ENCODE assay signal across 12 mouse cellular contexts in the genomic region with DNA sequence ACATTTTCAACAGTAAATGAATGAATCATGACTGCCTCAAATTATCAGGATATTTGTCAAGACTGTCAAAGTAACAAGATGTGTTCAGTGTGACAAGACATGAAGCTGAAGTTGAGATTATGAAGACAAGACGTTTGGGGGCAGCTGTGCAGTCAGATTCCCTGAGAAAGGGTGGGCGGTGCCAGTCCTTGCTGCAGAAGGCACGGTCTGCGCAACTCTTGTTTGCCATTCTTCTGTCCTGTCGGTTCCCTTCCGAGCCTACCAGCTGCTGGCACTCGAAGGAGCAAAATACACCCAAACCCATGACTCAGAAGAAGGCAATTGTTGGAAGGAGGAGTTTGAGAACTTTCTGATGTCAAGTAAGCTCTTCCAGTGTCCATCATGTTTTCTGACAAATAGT.
"Had no signal": no experiment of that assay in that cellular context is flagged by ENCODE, and none has a peak within 500 bp of the region (broad histone marks: within the 10 kb centered on the region; RNA-seq: fewer than 3 reads in every experiment).

No protein-coding gene starts in this region.

- DNase-seq: kidney, adult 2 months; kidney, postnatal 14 days; liver; liver, embryonic 13.5 days; liver, postnatal 0 days; lung, postnatal 14 days; retina, postnatal 1 day; right cerebral cortex, postnatal 4 days; thymus, adult 2 months; thymus, postnatal 25 days had no signal

- ATAC-seq: intestine, embryonic 16.5 days; liver, postnatal 0 days; midbrain, embryonic 16.5 days had no signal
